Mouse (Mus musculus) embryo, embryonic 10.5 days (tissue): ENCODE data around the gene Olfr1150-ps1.

Experiments
- DNase-seq: peaks from one replicate; pipeline ENCODE4 v3.0.0-alpha.2; 2015; ENCODE audit warnings: low spot score

Olfr1150-ps1 gene

GRCm38 (mm10) chr2:87843693-87844092 is at the start of gene Olfr1150-ps1:
Gene Olfr1150-ps1 (plus strand): TSS chr2:87843993.
- DNase-seq = no peak

DNA sequence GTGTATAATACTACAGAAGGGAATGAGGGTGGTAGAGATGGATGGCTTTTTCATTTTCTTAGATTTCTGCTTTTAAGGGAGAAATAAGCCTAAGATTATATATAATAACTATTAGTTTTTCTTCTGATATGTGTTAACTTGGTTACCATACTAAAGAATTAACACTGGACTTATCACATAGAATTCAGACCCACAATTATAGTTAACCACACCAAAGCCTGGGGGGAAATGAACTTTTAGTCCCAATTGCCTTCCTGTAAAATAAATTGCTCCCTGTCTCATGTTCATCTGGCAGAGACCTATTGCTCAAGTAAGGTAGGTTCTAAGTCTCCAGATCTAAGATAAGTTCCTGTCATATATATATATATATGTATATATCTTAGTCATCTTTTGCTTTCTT is 43.5 kb upstream of the Olfr1150-ps1 start, which contains the start of gene Olfr1143:
Olfr1143 (plus strand) TSS at position 301 of the 400 bp plus-strand sequence.
- no peak for DNase-seq

DNA sequence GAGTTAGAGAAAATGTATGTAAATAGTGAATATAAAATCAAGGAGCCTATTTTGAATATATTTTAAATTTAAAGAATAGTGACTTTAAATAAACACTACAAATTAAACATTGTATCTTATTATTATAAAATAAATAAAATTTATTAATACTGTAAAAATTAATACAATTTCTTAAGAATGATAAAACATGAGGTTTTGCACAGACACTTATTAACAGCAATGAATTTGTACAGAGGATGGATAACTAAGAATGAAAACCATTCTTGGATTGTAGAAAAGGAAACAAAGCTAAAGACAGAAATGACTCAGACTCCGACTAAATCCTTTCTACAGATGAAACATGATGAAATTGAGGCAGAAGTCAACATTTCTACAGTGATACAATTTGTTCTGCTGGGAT is 34.3 kb upstream of the Olfr1150-ps1 start, which contains the start of gene Olfr1145:
Olfr1145 (plus strand) TSS at position 301 of the 400 bp plus-strand sequence.
- no peak for DNase-seq

GRCm38 (mm10) chr2:87830233-87830632 is 13.6 kb upstream of the Olfr1150-ps1 start, which contains the start of gene Olfr1148:
Gene Olfr1148 (plus strand): TSS chr2:87830533.
- no peak for DNase-seq

- no peak for DNase-seq
Measured at GRCm38 (mm10) chr2:87855562-87855961, 11.8 kb downstream of the Olfr1150-ps1 start, which contains the start of gene Olfr1151. Gene Olfr1151 (plus strand): TSS chr2:87855862.

DNA sequence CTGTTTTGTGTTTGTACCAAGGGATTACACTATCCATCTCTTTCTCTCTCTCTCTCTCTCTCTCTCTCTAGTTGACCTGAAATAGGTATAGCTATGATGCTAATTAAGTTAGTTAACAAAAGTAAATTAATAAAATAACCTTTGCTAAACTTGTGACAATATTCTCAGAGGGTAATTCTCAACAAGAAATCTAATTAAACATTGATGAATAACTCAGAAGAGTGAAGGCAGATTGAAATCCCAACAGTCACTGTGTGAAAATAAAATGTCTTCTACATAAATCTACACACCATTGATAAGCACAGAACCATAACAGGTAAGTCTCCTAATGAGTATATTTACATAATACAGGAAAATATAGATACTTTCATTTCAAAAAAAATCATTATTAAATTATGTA is 22.4 kb downstream of the Olfr1150-ps1 start, which contains the start of gene Olfr1152:
Olfr1152 (plus strand) TSS at position 301 of the 400 bp plus-strand sequence.
- DNase-seq = no peak

- no peak for DNase-seq
Measured at GRCm38 (mm10) chr2:87894662-87895061, 50.9 kb downstream of the Olfr1150-ps1 start, which contains the start of gene Olfr1153. Gene Olfr1153 (plus strand): TSS chr2:87894962.
